14 mouse cellular contexts compared by ENCODE assay signal in the genomic region with DNA sequence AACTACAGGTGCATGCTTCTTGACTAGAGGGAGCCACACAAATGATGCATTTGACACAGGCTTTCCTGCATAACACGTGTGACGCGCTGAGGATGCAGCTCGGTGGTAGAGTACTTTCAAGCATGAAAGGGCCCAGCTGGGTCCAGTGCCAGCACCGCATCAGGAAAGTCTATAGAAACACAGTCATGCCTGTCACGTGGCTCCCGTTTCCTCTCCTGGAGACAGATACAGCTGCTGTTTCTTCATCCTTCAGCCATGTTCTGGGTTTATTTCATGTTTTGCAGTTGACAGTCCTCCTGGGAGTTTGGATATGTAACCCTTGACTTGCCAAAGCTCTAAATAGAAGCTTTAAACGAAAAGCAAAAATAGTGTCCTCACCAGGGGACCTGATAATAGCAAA.
DNase-seq lines count a peak whose midpoint lies in the region; ATAC-seq lines count a peak whose summit lies in the region.
"Had no signal": no experiment of that assay in that cellular context is flagged by ENCODE, and none has a peak within 500 bp of the region (broad histone marks: within the 10 kb centered on the region; RNA-seq: fewer than 3 reads in every experiment).

No protein-coding gene starts in this region.

- no peaks in the 10 kb centered on the region for H3K36me3 ChIP-seq in forebrain, embryonic 14.5 days (ENCODE audit: control insufficient read depth, insufficient read depth, low read length)
- no peaks in the 10 kb centered on the region for H3K36me3 ChIP-seq in forebrain, embryonic 12.5 days (replicated peaks)
- H3K36me3 ChIP-seq in neural tube, embryonic 11.5 days (ENCODE audit: control insufficient read depth, insufficient read depth, low read length), result no peaks in the 10 kb centered on the region
- no peaks in the 10 kb centered on the region for H3K36me3 ChIP-seq in neural tube, embryonic 15.5 days
- H3K36me3 ChIP-seq in hindbrain, embryonic 11.5 days (ENCODE audit: control insufficient read depth, insufficient read depth, low read length), result no peaks in the 10 kb centered on the region
- H3K36me3 ChIP-seq: heart, embryonic 10.5 days had no signal

- H3K9me3 ChIP-seq in forebrain, embryonic 14.5 days (replicated peaks; ENCODE audit: control insufficient read depth, low read length), result no peaks in the 10 kb centered on the region
- no peaks in the 10 kb centered on the region for H3K9me3 ChIP-seq in forebrain, embryonic 12.5 days
- H3K9me3 ChIP-seq in neural tube, embryonic 11.5 days (ENCODE audit: control insufficient read depth, low read length), result no peaks in the 10 kb centered on the region
- H3K9me3 ChIP-seq in neural tube, embryonic 15.5 days (replicated peaks), result no peaks in the 10 kb centered on the region
- no peaks in the 10 kb centered on the region for H3K9me3 ChIP-seq in hindbrain, embryonic 11.5 days (ENCODE audit: control insufficient read depth, low read length)
- H3K9me3 ChIP-seq: heart, embryonic 10.5 days had no signal

- peak; percentile 34 for DNase-seq in forebrain, embryonic 14.5 days (ENCODE audit: low spot score)
- DNase-seq in neural tube, embryonic 11.5 days (ENCODE audit: low spot score), result peak; percentile 43
- DNase-seq in hindbrain, embryonic 11.5 days (ENCODE audit: low spot score), result peak; percentile 35
- DNase-seq in spleen, adult 18-20 months, result peak; percentile 8 to 9
- DNase-seq in gastrocnemius, adult 18-20 months (ENCODE audit: low spot score), result no peak
- DNase-seq in lung, postnatal 14 days, result no peak
- DNase-seq: adrenal gland, adult 2 months; cerebellum, postnatal 36 days; gastrocnemius, adult 2 months; kidney, postnatal 14 days had no signal

- H3K27me3 ChIP-seq in forebrain, embryonic 14.5 days (replicated peaks; ENCODE audit: control insufficient read depth, insufficient read depth, low read length), result no peaks in the 10 kb centered on the region
- H3K27me3 ChIP-seq in forebrain, embryonic 12.5 days, result no peaks in the 10 kb centered on the region
- no peaks in the 10 kb centered on the region for H3K27me3 ChIP-seq in neural tube, embryonic 11.5 days (ENCODE audit: control insufficient read depth, insufficient read depth, low read length)
- H3K27me3 ChIP-seq in neural tube, embryonic 15.5 days (replicated peaks), result no peaks in the 10 kb centered on the region
- no peaks in the 10 kb centered on the region for H3K27me3 ChIP-seq in hindbrain, embryonic 11.5 days (ENCODE audit: control insufficient read depth, insufficient read depth, low read length)

- 51% methylated on average over 8 of the region's 8 CpGs for WGBS in forebrain, embryonic 14.5 days
- WGBS in forebrain, embryonic 12.5 days, result 71% methylated on average over 8 of the region's 8 CpGs
- WGBS in neural tube, embryonic 11.5 days, result 33% methylated on average over 8 of the region's 8 CpGs
- WGBS in neural tube, embryonic 15.5 days, result 17% methylated on average over 8 of the region's 8 CpGs
- 42% methylated on average over 8 of the region's 8 CpGs for WGBS in hindbrain, embryonic 11.5 days

- peaks cover 5% of the 10 kb centered on the region; the same call in 1 of the 2 replicates for H3K4me1 ChIP-seq in forebrain, embryonic 14.5 days (ENCODE audit: control insufficient read depth, insufficient read depth, low read length)
- peaks cover 30% of the 10 kb centered on the region for H3K4me1 ChIP-seq in forebrain, embryonic 12.5 days
- peaks cover 19% of the 10 kb centered on the region for H3K4me1 ChIP-seq in neural tube, embryonic 11.5 days (ENCODE audit: control insufficient read depth, insufficient read depth, low read length)
- H3K4me1 ChIP-seq in neural tube, embryonic 15.5 days, result peaks cover 26% of the 10 kb centered on the region
- no peaks in the 10 kb centered on the region for H3K4me1 ChIP-seq in hindbrain, embryonic 11.5 days (replicated peaks; ENCODE audit: control insufficient read depth, insufficient read depth, low read length)

- no peak for ATAC-seq in forebrain, embryonic 14.5 days
- ATAC-seq in forebrain, embryonic 12.5 days (ENCODE audit: low FRiP score), result no peak
- peak; percentile 77; the same call in 1 of the 2 replicates for ATAC-seq in neural tube, embryonic 11.5 days (ENCODE audit: insufficient read depth, low FRiP score, low TSS enrichment)
- ATAC-seq in neural tube, embryonic 15.5 days (ENCODE audit: low FRiP score), result no peak
- 0 out of 2 replicates have a peak, but pooled peaks have one; percentile 35 for ATAC-seq in hindbrain, embryonic 11.5 days (ENCODE audit: low FRiP score)

- no peak overlapping the region for H3K27ac ChIP-seq in forebrain, embryonic 14.5 days (ENCODE audit: low read depth, low read length)
- H3K27ac ChIP-seq in forebrain, embryonic 12.5 days, result no peak overlapping the region
- no peak overlapping the region for H3K27ac ChIP-seq in neural tube, embryonic 11.5 days (ENCODE audit: low read depth, low read length)
- no peak overlapping the region for H3K27ac ChIP-seq in neural tube, embryonic 15.5 days (replicated peaks)
- H3K27ac ChIP-seq in hindbrain, embryonic 11.5 days (ENCODE audit: low read depth, low read length), result no peak overlapping the region
- H3K27ac ChIP-seq: gastrocnemius, adult 2 months; heart, embryonic 10.5 days; liver, embryonic 14.5 days had no signal

- H3K4me3 ChIP-seq in forebrain, embryonic 14.5 days (ENCODE audit: low read depth, low read length), result no peak overlapping the region
- H3K4me3 ChIP-seq in forebrain, embryonic 12.5 days (replicated peaks), result no peak overlapping the region
- H3K4me3 ChIP-seq in neural tube, embryonic 11.5 days (ENCODE audit: low read depth, low read length), result no peak overlapping the region
- H3K4me3 ChIP-seq in neural tube, embryonic 15.5 days (replicated peaks), result no peak overlapping the region
- H3K4me3 ChIP-seq in hindbrain, embryonic 11.5 days (ENCODE audit: low read depth, low read length), result no peak overlapping the region
- H3K4me3 ChIP-seq: gastrocnemius, adult 2 months; heart, embryonic 10.5 days had no signal

- no peak overlapping the region for H3K9ac ChIP-seq in forebrain, embryonic 14.5 days (ENCODE audit: low read length)
- no peak overlapping the region for H3K9ac ChIP-seq in forebrain, embryonic 12.5 days
- H3K9ac ChIP-seq in neural tube, embryonic 11.5 days (ENCODE audit: low read length), result no peak overlapping the region
- no peak overlapping the region for H3K9ac ChIP-seq in neural tube, embryonic 15.5 days (replicated peaks)
- no peak overlapping the region for H3K9ac ChIP-seq in hindbrain, embryonic 11.5 days (ENCODE audit: low read depth, low read length)
- H3K9ac ChIP-seq: liver, embryonic 14.5 days had no signal

- H3K4me2 ChIP-seq in forebrain, embryonic 14.5 days (ENCODE audit: low read length), result no peak overlapping the region
- no peak overlapping the region for H3K4me2 ChIP-seq in forebrain, embryonic 12.5 days
- no peak overlapping the region for H3K4me2 ChIP-seq in neural tube, embryonic 11.5 days (ENCODE audit: low read depth)
- H3K4me2 ChIP-seq in neural tube, embryonic 15.5 days, result no peak overlapping the region
- H3K4me2 ChIP-seq in hindbrain, embryonic 11.5 days (replicated peaks; ENCODE audit: low read depth, low read length), result no peak overlapping the region

Comparison
In these comparisons a context has a peak if more than half of its experiments do, and no peak if none do; other contexts are left out.
1. ATAC-seq: peak in neural tube, embryonic 11.5 days (single experiment) and hindbrain, embryonic 11.5 days (single experiment); none in forebrain, embryonic 14.5 days (single experiment), forebrain, embryonic 12.5 days (single experiment) and neural tube, embryonic 15.5 days (single experiment).
2. DNase-seq: peak in forebrain, embryonic 14.5 days (single experiment), neural tube, embryonic 11.5 days (single experiment), hindbrain, embryonic 11.5 days (single experiment) and spleen, adult 18-20 months (2 of 2); none in gastrocnemius, adult 18-20 months (single experiment) and lung, postnatal 14 days (single experiment).